Mouse (Mus musculus) bone marrow macrophage, adult 2 months (primary cell): ENCODE data around the gene Slc12a5.

Experiments used
- CTCF ChIP-seq: IDR thresholded peaks from 2 replicates; pipeline ENCODE4 v1.5.1; 2012; ENCODE audit warnings: low read depth, mild to moderate bottlenecking, low read length, moderate library complexity
- POLR2A ChIP-seq: IDR thresholded peaks from 2 replicates; pipeline ENCODE4 v1.6.1; 2012; ENCODE audit warnings: mild to moderate bottlenecking, low read depth, low read length, borderline replicate concordance

DNA sequence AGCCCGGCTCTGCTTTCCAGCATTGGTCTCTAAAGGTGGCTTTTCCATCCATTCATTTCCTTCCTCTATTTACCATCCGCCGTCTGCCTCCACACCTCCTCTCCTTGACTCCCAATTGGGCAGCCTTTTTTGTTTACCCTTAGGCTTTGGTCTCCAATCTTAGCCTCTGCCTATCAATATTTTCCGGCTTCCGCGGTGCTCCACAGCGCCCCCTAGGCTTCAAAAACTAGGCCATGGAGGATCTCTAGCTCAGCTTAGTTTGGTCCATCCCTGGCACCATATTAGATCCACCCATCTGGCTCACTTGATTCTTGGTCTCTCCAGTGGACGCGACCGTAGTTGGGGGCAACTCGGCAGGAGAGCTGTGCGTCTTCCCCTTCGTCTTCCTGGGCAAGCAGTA is 10.1 kb upstream of the Slc12a5 start:
- TF ChIP-seq CTCF (peak; percentile 89), POLR2A (no peak)
